Mouse (Mus musculus) heart, adult 2 months (tissue): ENCODE measurements around the gene Chmp2a. TPM values are rescaled to one million over a fixed set of nuclear protein-coding genes. Genes with fewer than 3 reads are reported as not detected.

Experiments
- DNase-seq, 2 experiments: peaks; one replicate each; pipeline ENCODE4 v3.0.0; 2021
- H3K27ac ChIP-seq: fragments of 200-600 bp; 2 replicates; pipeline ENCODE4 v1.8.1; 2022
- H3K27me3 ChIP-seq: fragments of 200-500 bp; 2 replicates; pipeline ENCODE4 v1.6.1; 2012; ENCODE audit warnings: mild to moderate bottlenecking, low read length, inconsistent platforms, mixed read lengths; ENCODE audit not compliant: control insufficient read depth, insufficient read depth
- H3K36me3 ChIP-seq: fragments of 200-500 bp; 2 replicates; pipeline ENCODE4 v1.6.1; 2012; ENCODE audit warnings: low read length, inconsistent platforms; ENCODE audit not compliant: control insufficient read depth, insufficient read depth
- H3K4me1 ChIP-seq: fragments of 200-500 bp; 2 replicates; pipeline ENCODE4 v1.6.1; 2011; ENCODE audit warnings: low read length; ENCODE audit not compliant: control insufficient read depth, insufficient read depth
- H3K4me3 ChIP-seq: fragments of 200-600 bp; 2 replicates; pipeline ENCODE4 v1.8.1; 2022
- H3K79me2 ChIP-seq: fragments of 200-500 bp; replicated peaks from 2 replicates; pipeline ENCODE4 v1.6.1; 2012; ENCODE audit warnings: mild to moderate bottlenecking, inconsistent platforms, low read length, moderate library complexity, mixed read lengths; ENCODE audit not compliant: control insufficient read depth, insufficient read depth
- H3K9ac ChIP-seq: fragments of 200-500 bp; 2 replicates; pipeline ENCODE4 v1.6.1; 2012; ENCODE audit warnings: low read depth, mild to moderate bottlenecking, control low read depth, inconsistent platforms, low read length, mixed read lengths
- CTCF ChIP-seq: fragments of 200-600 bp; IDR thresholded peaks from 2 replicates; pipeline ENCODE4 v1.8.1; 2022; ENCODE audit warnings: antibody characterized with exemption, mild to moderate bottlenecking, moderate library complexity
- EP300 ChIP-seq: fragments of 200-500 bp; IDR thresholded peaks from 2 replicates; pipeline ENCODE4 v1.6.1; 2011; ENCODE audit warnings: low read depth, low read length, control low read depth; ENCODE audit not compliant: insufficient read depth
- POLR2A ChIP-seq: fragments of 200-500 bp; IDR thresholded peaks from 2 replicates; pipeline ENCODE4 v1.6.1; 2011; ENCODE audit warnings: mild to moderate bottlenecking, low read depth, low read length, control low read depth; ENCODE audit not compliant: insufficient read depth
- WGBS: fragments of 180-500 bp; shearing (Covaris S2); methylation state at CpG from one replicate; pipeline ENCODE4 v1.1.7; 2018; 5-methylcytosine and 5-hydroxymethylcytosine counted together
- intact Hi-C: fragments of 180-260 bp; cut with DNase I; formaldehyde crosslinking; loops from one replicate; pipeline ENCODE4 v1.15.1; 2025
- polyA plus RNA-seq: library from polyadenylated mRNA; depleted of rRNA; stranded (reverse); fragments of >200 nt; gene quantifications from 2 replicates; pipeline ENCODE4 v1.2.3, GENCODE M21; 2012
- total RNA-seq, 2 experiments: library from RNA; stranded (reverse); gene quantifications; 2 replicates each; pipeline ENCODE4 v1.2.3; 2021

The Chmp2a gene
- total and polyA plus RNA-seq, 3 experiments, result 66.1 to 139 (median 137) TPM

- Histone ChIP-seq H3K27me3 (no peaks in the 10 kb centered on the region), H3K27ac (peak within 1 kb of the TSS; percentile 89), H3K4me1 (no peaks in the 10 kb centered on the region), H3K36me3 (no peaks in the 10 kb centered on the region), H3K4me3 (peak within 1 kb of the TSS; percentile 59), H3K79me2 (no peaks in the 10 kb centered on the region), H3K9ac (peak within 1 kb of the TSS; percentile 63)
- TF ChIP-seq CTCF, result no peak
- TF ChIP-seq EP300, result peak; percentile 76; the same call in 1 of the 2 replicates
- peak; percentile 90 for TF ChIP-seq POLR2A
- under 1% methylated on average over 41 of the region's 41 CpGs for WGBS
- DNase-seq, result peak; percentile 90 to 93
- intact Hi-C loops, result loop anchor here (2.0 to 5.0 kb wide), 5 partner anchors 16 to 223 kb away; partner anchors contain the start of genes Lig1, Ube2m, Zfp110 and Zfp128
These were observed 19.8 kb upstream of the Chmp2a start, which contains the start of gene Mzf1 for GRCm38 (mm10) chr7:13054287-13055010. Gene Mzf1, minus strand, starts transcription at chr7:13054764.

DNA sequence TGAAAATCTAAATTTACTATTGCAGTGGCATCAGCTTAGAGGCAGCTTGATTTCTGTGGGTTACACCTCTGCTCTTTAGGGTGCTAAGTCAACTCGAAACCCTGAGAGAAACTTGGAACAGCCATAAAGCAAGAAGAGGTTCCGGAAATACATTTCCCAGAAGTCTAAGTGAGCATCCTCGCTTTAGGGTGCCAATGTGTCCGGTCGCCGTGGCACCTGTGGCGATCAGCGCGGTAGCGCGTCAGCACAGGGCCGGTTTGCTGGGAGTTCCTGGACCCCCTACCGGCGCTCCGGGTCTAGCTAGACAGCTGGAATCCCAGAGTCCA lies 19.3 kb upstream of the Chmp2a start:
- TF ChIP-seq EP300, result no peak
- TF ChIP-seq CTCF, result no peak
- no peak for TF ChIP-seq POLR2A
- Histone ChIP-seq H3K4me1 (no peaks in the 10 kb centered on the region), H3K27me3 (no peaks in the 10 kb centered on the region), H3K79me2 (no peaks in the 10 kb centered on the region), H3K36me3 (no peaks in the 10 kb centered on the region), H3K27ac (peak overlapping the region; percentile 89), H3K4me3 (peak overlapping the region; percentile 59), H3K9ac (peak overlapping the region; percentile 63)
- WGBS, result 2% methylated on average over 15 of the region's 15 CpGs
- no peak for DNase-seq
- intact Hi-C loops, result loop anchor here (2.0 to 5.0 kb wide), 5 partner anchors 15 to 223 kb away; partner anchors contain the start of genes Lig1, Ube2m, Zfp110 and Zfp128

GRCm38 (mm10) chr7:13053501-13053900 lies 18.9 kb upstream of the Chmp2a start:
- H3K27ac ChIP-seq, result peak overlapping the region; percentile 89; the same call in 1 of the 2 replicates
- no peak for TF ChIP-seq EP300
- H3K27me3 ChIP-seq, result no peaks in the 10 kb centered on the region
- WGBS, result 91% methylated on average over 2 of the region's 2 CpGs
- no peak overlapping the region for H3K9ac ChIP-seq
- intact Hi-C loops, result loop anchor here (5.0 kb wide), 1 partner anchor 224 kb away; the partner anchor contains the start of genes Lig1 and Zswim9
- H3K36me3 ChIP-seq, result no peaks in the 10 kb centered on the region
- DNase-seq, result no peak
- peak overlapping the region; percentile 59 for H3K4me3 ChIP-seq
- no peaks in the 10 kb centered on the region for H3K4me1 ChIP-seq
- no peaks in the 10 kb centered on the region for H3K79me2 ChIP-seq

GRCm38 (mm10) chr7:13053001-13053400 lies 18.4 kb upstream of the Chmp2a start:
- intact Hi-C loops, result loop anchor here (5.0 kb wide), 1 partner anchor 224 kb away; the partner anchor contains the start of genes Lig1 and Zswim9
- Histone ChIP-seq H3K79me2 (no peaks in the 10 kb centered on the region), H3K4me1 (no peaks in the 10 kb centered on the region), H3K9ac (no peak overlapping the region), H3K36me3 (no peaks in the 10 kb centered on the region), H3K27me3 (no peaks in the 10 kb centered on the region), H3K4me3 (no peak overlapping the region), H3K27ac (no peak overlapping the region)
- DNase-seq, result no peak
- TF ChIP-seq EP300 (no peak), CTCF (no peak), POLR2A (no peak)
- WGBS, result 88% methylated on average over 13 of the region's 13 CpGs

DNA sequence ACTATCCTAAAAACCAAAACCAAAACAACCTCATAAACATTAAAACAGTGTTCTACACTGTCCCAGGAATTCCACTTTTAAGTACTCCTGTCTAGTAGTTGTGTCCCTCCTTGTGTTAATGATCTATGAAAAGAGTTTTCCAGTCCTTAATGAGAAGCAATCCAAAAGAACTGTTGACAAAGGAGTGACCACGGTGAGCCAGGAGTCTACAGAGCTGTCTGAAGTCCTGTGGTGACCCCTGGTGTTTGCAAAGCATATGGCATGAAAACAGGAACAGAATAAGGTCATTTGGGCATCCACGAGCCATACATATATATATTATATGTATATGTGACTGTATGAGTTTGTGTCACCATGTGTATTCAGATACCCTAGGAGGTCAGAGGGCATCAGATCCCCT lies 11.5 kb upstream of the Chmp2a start:
- Histone ChIP-seq H3K4me1 (no peaks in the 10 kb centered on the region), H3K4me3 (no peak overlapping the region), H3K27ac (no peak overlapping the region), H3K27me3 (peaks cover 15% of the 10 kb centered on the region), H3K36me3 (no peaks in the 10 kb centered on the region), H3K9ac (no peak overlapping the region), H3K79me2 (no peaks in the 10 kb centered on the region)
- intact Hi-C loops, result loop anchor here (1.0 to 10.0 kb wide), 3 partner anchors 37 to 137 kb away; partner anchors contain the start of gene Zfp324
- DNase-seq, result peak in 1 of 2 experiments; percentile 58
- TF ChIP-seq CTCF, result peak; percentile 91
- TF ChIP-seq EP300, result peak; percentile 76; the same call in 1 of the 2 replicates
- no peak for TF ChIP-seq POLR2A
- WGBS, result 0% methylated on average over 2 of the region's 2 CpGs

- peak overlapping the region; percentile 41; the same call in 1 of the 2 replicates for H3K4me3 ChIP-seq
- H3K27ac ChIP-seq, result no peak overlapping the region
- H3K79me2 ChIP-seq, result no peaks in the 10 kb centered on the region
- intact Hi-C loops, result loop anchor here (10.0 kb wide), 1 partner anchor 79 kb away; the partner anchor contains the start of gene Zfp324
- peak in 1 of 2 experiments; percentile 6 for DNase-seq
- H3K9ac ChIP-seq, result peak overlapping the region; percentile 15
- peaks cover 15% of the 10 kb centered on the region for H3K27me3 ChIP-seq
- H3K4me1 ChIP-seq, result no peaks in the 10 kb centered on the region
- no peaks in the 10 kb centered on the region for H3K36me3 ChIP-seq
- 7% methylated on average over 23 of the region's 23 CpGs for WGBS
- TF ChIP-seq EP300, result no peak
- no peak for TF ChIP-seq POLR2A
- no peak for TF ChIP-seq CTCF
These were observed 9.6 kb upstream of the Chmp2a start for GRCm38 (mm10) chr7:13044254-13044625.
